Mouse (Mus musculus) A20 (cell line): ENCODE data around the gene Ifna12.
"Not testable (repeated sequence)": the region's sequence is repeated elsewhere in the genome, so short reads cannot be mapped to it uniquely, and the experiment has no call there.

Experiments used
- DNase-seq: peaks from one replicate; pipeline ENCODE4 v3.0.0-alpha.2; 2011; ENCODE audit warnings: low read depth, low spot score

The Ifna12 gene

GRCm38 (mm10) chr4:88603276-88603675, at the start of gene Ifna12:
Gene Ifna12 (minus strand): TSS chr4:88603376.
- DNase-seq, result no peak

GRCm38 (mm10) chr4:88644359-88644758, 41.2 kb upstream of the Ifna12 start, which contains the start of gene Ifna13:
Gene Ifna13 (minus strand): TSS chr4:88644459.
- peak; percentile 5 for DNase-seq

GRCm38 (mm10) chr4:88642526-88642925, 39.4 kb upstream of the Ifna12 start:
- peak; percentile 18 for DNase-seq

- DNase-seq, result peak; percentile 94
Measured at GRCm38 (mm10) chr4:88641077-88641831, 38.1 kb upstream of the Ifna12 start.

- DNase-seq, result no peak
Measured at GRCm38 (mm10) chr4:88640704-88641076, 37.5 kb upstream of the Ifna12 start.

GRCm38 (mm10) chr4:88634311-88634710, 31.1 kb upstream of the Ifna12 start, which contains the start of gene C87499:
Gene C87499 (minus strand): TSS chr4:88634411.
- DNase-seq, result no peak

GRCm38 (mm10) chr4:88592285-88592684, 10.9 kb downstream of the Ifna12 start, which contains the start of gene Ifna9:
Gene Ifna9 (minus strand): TSS chr4:88592385.
- DNase-seq, result no peak

GRCm38 (mm10) chr4:88571698-88572097, 31.5 kb downstream of the Ifna12 start, which contains the start of gene Ifna14:
Gene Ifna14 (minus strand): TSS chr4:88571798.
- no peak for DNase-seq

- no peak for DNase-seq
Measured at GRCm38 (mm10) chr4:88561791-88562190, 41.4 kb downstream of the Ifna12 start.

- DNase-seq, result not testable (repeated sequence)
Measured at GRCm38 (mm10) chr4:88558145-88558544, 45.0 kb downstream of the Ifna12 start, which contains the start of gene Ifna15. Gene Ifna15 (minus strand): TSS chr4:88558245.
